Mouse (Mus musculus): ENCODE measurements around the gene Trim26.
"Not testable (repeated sequence)": the region's sequence is repeated elsewhere in the genome, so short reads cannot be mapped to it uniquely, and the experiment has no call there.

The Trim26 gene

DNA sequence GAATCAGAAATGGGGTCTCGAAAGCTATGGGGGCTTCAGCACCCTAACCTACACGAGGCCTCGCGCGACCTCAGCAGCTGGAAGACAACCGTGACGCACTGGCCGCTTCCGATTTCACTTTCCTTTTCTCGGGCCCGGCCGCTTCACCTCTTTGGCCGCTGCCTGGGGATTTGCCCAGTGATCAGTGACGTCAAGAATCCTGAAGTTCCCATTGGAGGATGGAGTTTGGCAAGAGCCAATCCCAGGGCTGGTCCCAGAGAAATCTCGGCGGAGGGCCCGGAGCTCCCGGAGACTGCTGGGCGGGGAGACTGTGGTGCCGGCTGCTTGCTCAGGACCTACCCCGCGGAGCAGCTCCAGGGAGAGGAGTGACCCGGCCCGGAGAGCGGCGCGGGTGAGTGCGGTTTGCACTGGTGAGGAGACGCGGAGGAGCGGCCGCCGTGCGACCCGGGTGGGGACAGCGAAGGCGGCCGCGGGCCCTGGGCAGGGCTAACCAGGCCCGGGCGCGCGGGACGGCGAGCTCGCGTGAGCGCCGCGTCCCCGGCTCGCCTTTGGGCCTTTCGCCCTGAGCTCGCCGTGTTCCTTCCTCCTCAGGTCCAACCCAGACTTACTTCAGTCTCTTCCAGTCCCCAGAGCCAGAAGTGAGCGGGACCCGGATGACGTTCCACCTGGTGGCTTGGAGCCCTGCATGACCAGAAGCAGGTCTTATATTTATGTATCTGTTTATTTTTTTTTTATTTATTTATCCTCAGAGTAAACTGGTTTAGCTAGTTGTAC, at the start of gene Trim26:
Trim26 (plus strand) TSS at position 261 of the 774 bp plus-strand sequence.
- DNase-seq (ENCODE audit: low read depth in 2 of 2, low spot score in 2 of 2): peak; percentile 95 to 98

DNA sequence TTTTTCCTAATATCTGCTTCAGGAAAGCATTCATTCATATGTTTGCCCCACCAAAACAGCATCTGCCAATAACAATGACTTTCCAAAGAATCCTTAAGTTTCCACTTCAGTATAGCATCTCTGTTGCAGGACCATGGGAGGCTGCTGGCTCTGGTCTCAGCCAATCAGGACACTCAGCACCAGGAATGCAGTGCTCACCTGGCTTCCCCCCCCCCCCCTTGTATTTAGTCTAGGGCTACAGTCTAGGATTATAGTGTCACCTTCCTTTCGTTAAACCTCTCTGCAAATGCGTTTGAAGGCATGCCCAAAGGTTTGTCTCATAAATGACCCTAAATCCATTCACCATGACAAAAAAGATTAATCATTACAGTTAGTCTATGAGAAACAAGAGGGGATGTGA, 48.6 kb upstream of the Trim26 start:
- DNase-seq (ENCODE audit: low read depth in 2 of 2, low spot score in 2 of 2): no peak

DNA sequence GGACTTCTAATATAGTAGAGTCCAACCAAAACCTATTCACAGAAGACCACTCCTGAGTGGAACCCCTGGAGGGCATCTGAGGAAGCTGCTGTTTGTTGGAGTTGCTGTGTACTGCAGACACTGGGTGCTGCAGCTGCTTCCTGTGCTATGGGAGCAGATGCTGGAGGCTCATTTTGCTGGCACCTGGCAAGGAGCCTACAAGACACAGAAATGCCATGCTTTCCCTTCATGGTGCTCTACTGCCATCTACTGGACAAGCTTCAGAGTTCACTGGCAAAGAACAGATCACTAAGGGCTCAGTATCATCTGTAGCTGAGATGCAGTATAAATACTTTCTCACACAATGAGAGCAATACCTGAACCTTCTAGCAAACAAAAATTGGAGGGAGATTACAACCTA, 48.1 kb upstream of the Trim26 start:
- peak; percentile 44 to 61 for DNase-seq (ENCODE audit: low read depth in 2 of 2, low spot score in 2 of 2)

DNA sequence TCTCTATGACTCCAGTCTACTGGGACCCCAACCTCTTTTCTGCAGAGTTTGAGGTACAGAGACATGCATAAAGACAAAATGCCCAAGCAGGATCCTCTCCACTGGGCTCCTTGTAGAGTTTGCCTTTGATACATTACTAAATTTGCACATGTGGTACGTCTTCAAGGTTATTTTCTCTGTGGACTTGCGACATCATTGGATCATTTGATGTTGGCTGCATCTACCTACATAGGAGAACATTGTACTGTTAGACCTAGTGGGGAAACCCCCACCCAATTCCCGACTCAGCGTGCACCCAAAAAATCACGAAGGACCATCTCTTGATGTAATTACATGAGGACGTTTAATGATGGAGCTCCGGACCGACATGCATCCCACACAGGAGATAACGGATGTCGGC, 37.4 kb upstream of the Trim26 start:
- DNase-seq (ENCODE audit: low read depth in 2 of 2, low spot score in 2 of 2): no peak

DNA sequence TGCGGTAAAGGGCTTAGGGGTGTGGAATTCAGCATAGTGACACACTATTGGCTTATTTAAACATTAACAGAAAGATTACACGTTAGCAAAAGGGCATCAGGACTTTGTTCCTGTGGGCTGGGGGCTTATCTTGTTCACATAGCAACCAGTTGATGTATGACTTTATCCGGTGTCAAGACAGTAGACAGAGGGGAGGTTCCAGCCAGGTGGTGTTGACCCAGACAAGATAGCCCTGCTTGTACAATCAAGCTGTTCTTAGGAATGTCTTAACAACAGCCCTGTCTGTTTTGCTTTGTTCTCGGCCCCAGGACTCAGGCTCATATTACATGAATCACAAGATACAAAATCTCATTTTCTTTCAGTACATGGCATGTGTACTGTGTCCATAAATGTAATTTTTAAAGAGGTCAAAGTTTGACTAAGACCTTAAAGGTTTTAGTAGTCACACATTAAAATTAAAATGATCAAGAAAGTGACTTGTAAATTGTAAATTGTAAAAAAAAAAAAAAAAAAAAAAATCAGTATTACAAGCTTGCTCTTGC, 36.9 kb upstream of the Trim26 start:
- DNase-seq (ENCODE audit: low read depth in 2 of 2, low spot score in 2 of 2): not testable (repeated sequence)

DNA sequence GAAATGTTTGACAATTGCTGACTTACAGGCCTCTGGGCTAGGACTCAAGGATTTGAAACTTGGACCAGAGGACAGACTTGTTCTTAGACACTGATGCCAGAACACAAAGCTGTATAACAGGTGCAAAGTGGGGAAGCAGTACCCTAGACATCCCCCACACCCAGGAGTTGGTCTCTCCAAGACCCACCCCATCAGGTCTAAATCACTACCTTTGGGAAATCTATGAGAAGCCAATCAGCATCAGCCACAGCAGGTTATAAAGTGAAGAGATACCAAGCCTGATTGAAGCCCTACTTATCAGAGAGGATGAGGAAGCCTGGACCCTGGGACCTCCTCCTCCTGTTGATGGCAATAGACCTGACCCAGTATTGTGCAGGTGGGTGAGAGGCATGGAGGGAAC, 25.1 kb upstream of the Trim26 start, which contains the start of gene H2-M10.6:
H2-M10.6 (plus strand) TSS at position 301 of the 400 bp plus-strand sequence.
- DNase-seq (ENCODE audit: low read depth in 2 of 2, low spot score in 2 of 2): no peak

DNA sequence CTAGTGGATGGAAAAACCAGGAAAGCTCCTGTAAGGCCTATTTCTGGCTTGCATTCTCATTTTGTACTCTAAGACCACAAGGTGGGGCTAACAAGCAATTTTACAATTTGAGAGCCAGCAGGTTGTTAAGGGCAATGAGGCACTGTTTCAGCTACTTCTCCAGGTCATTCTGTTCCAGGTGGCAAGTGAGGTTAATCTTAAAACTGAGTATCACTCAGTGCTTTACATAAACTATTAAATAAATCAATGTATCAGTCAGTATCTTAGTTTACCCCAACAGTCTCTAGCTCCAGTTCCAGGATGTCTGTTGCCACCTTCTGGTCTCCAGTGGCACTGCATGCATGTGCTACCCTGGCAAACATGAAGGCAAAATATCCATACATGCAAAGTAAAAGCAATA, 12.9 kb upstream of the Trim26 start:
- DNase-seq (ENCODE audit: low read depth in 2 of 2, low spot score in 2 of 2): peak; percentile 37 to 61

DNA sequence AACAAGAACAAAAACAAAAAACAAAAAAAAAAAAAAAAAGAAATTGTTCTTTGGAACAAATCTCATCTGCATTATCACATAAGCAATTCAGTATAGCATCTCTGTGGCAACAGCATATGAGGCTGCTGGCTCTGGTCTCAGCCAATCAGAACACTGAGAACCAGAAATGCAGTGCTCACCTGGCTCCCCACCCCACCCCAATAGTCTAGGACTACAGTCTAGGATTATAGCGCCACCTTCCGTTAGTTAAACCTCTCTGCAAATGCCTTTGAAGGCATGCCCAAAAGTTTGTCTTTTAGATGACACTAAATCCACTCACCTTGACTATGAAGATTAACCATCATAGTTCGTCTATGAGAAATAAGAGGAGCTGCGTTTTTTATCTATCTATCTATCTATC, 11.4 kb upstream of the Trim26 start:
- peak; percentile 15 to 44 for DNase-seq (ENCODE audit: low read depth in 2 of 2, low spot score in 2 of 2)

DNA sequence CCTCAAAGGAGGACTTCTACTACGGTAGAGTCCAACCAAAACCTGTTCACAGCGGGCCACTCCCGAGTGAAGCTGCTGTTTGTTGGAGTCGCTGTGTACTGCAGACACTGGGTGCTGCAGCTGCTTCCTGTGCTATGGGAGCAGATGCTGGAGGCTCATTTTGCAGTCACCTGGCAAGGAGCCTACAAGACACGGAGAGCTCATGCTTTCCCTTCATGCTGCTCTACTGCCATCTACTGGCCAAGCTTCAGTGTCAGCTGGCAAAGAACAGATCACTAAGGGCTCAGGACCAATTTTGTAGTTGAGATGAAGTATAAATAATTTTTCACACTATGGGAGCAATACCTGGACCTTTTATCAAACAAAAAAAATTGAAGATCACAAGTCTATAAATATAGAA, 10.9 kb upstream of the Trim26 start:
- peak; percentile 71 to 83 for DNase-seq (ENCODE audit: low read depth in 2 of 2, low spot score in 2 of 2)

DNA sequence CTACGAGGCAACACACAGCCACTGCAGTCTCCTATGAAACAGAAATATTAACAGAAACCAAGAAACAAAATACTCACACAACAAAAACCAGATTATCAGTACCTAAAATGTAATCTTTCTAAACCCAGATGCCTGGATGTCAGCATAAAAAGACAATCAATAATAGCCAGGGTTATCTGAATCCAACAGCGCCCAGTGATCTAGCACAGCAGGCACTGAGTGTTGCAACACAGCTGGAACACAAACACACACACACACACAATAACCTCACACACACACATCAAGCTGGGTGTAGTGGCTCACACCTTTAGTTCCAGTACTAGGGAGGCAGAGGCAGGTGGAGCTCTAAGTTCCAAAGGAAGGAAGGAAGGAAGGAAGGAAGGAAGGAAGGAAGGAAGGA, 8.4 kb upstream of the Trim26 start:
- no peak for DNase-seq (ENCODE audit: low read depth in 2 of 2, low spot score in 2 of 2)

DNA sequence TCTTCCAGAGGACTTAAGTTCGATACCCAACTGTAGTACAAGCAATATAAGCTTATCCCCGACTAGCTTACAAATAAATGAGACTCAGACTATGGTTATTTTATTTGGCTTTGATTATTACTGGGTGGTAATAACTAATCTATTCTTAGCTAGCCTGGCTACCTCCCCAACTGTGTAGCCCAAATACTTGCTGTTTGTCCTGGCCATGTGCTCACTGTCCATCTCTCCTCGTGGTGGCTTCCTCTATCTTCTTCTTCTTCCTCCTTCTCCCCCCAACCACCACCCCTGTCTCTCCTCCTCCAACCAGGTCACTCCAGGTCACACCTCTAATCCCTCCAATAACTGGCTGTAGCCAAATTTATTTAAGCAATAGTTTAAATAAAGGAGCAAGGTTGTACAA, 6.5 kb upstream of the Trim26 start:
- DNase-seq (ENCODE audit: low read depth in 2 of 2, low spot score in 2 of 2): no peak

DNA sequence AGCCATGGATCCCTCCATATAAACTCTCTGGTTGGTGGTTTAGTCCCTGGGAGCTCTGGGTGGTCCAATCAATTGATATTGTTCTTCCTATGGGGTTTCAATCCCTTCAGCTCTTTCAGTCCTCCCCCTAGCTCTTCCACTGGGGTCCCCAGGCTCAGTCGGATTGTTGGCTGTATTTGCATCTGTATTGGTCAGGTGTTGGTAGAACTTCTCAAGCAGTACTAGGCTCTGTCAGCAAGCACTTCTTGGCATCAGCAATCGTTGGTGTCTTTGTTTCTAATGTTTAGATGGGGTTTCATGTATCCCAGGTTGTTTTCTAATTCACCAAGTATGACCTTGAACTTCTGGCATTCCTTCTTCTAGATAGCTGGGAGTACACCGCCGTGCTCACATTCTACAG, 4.2 kb upstream of the Trim26 start:
- no peak for DNase-seq (ENCODE audit: low read depth in 2 of 2, low spot score in 2 of 2)

DNA sequence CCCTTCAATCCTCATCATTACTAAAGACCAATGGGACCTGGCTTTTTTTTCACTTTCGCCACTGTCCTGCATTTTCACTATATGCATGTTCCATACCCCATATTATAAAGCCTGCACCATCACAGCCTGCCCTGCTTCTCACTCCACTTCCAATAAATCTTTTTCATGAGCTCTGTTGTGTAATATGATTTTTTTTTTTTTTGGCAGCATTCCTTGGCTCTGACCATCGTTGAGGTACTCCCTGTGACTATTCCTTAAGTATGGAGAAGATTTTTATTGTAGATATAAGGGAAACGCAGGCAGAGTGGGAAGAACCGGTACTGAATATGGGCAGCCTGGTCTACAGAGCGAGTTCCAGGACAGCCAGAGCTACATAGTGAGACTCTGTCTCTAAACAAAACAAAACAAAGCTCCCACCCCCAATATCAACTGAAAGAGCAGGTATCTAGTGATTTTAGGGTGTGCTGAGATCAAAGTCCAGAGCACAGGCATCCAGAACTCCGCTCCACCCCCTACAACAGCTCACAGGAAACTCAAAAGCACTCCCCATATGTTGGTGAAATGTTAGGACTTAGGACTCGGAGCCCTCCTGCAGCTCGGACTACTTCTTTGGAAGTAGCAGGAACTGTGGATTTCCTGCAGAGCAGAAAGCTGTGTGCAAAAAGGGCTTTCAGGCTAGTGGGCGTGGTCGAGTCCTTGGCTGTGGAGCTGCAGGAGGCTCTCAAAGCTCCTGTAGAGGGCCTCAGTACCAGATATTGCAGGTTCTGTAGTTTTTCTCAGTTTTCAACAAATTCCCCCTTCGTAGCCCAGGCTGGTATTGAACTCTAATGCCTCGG, 1.1 kb upstream of the Trim26 start:
- peak; percentile 40 to 44 for DNase-seq (ENCODE audit: low read depth in 2 of 2, low spot score in 2 of 2)

DNA sequence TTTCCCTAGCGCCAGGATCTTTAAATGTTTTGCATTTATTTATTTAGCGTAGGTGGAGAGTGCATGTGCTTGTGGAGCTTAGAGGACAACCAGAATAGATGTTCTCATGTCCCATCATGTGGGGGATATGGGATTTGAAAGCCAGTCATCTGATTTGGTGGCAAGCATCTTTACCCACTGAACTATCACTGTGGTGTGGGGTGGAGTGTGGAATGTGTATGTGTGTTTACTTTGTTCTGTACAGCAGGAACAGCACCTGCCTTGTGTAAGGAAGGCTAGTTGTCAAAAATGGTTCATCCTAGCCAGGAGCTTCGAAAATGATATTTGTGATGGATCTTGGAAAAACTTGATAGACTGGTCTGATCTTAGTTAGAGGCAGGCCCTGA, 514 bp upstream of the Trim26 start:
- no peak for DNase-seq (ENCODE audit: low read depth in 2 of 2, low spot score in 2 of 2)

DNA sequence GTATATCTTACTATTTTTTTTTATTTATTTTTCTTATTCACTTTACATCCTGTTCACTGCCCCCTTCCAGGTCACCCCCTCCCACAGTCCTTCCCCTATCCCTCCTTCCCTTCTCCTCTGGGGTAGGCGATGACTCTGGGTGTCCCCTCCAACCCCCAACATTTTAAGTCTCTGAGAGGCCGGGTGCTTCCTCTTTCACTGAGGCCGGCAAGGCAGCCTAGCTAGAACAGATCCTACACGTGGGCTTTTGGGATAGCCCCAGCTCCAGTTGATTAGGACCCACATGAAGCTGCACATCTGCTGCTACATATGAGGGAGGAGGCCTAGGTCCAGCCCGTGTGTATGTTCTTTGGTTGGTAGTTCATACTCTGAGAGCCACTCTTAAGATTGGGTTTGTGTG, 2.1 kb downstream of the Trim26 start:
- DNase-seq (ENCODE audit: low read depth in 2 of 2, low spot score in 2 of 2): no peak

DNA sequence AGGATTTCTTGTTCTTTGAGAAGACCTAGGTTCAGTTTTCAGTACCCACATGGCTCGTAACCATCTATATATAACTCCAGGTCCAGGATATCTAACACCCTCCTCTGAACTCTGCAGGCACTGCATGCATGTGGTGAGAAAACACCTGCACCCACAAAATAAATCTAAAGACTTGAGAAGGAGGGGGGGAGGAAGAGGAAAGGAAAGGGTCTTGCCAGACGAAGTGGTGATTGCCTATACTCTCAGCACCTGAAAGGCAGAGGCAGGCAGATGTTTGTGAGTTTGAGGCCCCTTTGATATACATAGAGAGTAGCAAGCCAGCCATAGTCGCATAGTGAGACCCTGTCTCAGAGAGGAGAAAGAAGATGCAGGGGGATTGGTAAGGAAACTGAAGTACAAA, 3.0 kb downstream of the Trim26 start:
- no peak for DNase-seq (ENCODE audit: low read depth in 2 of 2, low spot score in 2 of 2)

DNA sequence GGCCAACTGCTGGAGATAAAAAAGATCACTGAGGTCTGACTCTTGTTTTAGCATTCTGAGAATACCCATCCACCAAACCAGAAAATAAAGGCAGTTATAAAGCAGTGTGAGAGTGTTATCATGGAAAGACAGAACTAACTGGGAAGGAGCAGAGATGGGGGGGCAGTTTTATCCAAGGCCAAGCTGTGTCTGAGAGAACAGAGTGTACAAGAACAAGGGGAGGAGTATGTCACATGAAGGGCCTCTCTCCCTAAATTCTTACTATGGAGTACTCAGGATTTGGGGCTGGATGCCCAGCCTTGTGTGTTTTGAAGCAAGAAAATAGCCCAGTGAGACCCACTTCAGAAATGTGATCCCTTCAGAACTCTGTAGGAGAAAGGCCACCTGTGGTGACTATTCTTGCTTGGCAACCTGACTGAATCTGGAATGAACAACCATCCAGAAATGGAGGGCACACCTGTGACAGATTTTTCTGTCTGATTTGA, 4.1 kb downstream of the Trim26 start:
- no peak for DNase-seq (ENCODE audit: low read depth in 2 of 2, low spot score in 2 of 2)

DNA sequence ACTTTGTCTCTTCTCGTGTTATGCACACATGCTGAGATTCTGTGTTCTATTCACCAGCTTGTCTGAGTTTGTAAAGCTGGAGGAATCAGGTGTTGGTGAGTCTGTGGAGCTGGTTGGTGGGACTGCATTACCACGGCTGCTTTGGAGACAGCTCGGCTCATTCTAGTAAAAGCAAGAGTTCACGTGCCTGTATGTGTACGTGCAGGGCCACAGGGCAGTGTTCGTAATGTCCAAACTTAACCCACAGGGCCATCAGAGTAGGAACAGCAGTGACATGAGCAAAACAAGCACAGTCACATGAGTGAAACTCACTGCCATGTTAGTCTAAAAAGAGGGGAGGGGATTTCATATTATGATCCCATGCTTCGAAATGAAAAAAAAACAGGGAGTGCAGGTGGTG, 6.8 kb downstream of the Trim26 start:
- no peak for DNase-seq (ENCODE audit: low read depth in 2 of 2, low spot score in 2 of 2)

DNA sequence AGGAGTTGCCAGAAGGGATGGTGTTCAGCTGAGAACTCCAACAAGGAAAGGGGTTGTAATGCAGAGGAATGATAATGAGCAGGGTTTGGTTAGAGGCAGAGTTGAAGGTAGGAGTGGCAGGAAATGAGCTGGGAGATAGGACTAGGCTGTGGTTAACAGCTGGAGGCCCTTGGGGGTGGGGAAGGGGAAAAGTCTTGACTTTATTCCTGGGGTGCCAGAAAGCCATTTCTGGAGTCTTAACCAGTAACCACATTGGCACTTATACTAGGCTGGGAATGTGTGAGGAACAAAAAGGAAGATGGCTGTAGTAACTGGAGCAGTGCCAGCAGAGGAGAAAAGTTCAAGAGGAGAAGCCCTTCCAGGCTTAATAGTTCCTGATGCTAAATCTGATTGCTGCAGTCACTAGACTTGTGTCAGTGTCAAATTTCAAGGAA, 7.4 kb downstream of the Trim26 start:
- no peak for DNase-seq (ENCODE audit: low read depth in 2 of 2, low spot score in 2 of 2)

DNA sequence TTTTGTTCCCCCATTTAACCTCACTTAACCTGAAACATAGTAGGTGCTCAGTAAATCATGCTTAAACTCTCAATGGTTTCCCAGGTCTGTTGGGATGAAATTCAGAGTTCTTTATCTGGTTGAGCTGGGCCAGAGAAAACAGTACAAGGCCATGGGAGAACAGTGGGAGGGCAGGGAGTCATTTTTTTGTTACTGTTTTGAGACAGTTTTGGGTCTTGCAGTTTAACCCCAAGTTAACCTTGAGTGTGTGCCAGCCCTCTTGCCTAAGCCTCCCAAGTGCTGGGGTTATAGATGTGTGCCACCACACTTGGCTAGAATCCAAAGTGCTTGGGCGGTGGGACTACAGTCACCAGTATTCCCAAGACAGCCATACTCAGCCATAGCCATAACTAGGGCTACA, 7.8 kb downstream of the Trim26 start:
- no peak for DNase-seq (ENCODE audit: low read depth in 2 of 2, low spot score in 2 of 2)

DNA sequence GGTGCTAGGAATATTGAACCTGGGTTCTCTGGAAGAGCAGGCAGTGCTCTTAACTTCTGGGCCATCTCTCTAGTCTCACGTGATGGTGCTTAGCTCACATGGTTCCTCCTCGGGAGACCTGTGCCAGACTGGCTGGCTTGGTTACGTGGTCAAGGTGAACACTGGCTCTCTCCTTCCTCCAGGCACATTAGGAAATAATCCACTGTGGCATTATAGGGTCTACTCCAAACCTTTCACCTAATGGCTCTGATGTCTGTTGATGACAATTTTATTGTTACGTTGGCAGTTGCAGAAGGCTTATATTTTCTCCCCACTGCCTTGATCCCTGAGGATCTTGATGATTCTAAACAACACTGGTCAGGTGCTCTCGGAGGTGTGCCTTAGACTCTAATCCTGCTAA, 12.0 kb downstream of the Trim26 start:
- DNase-seq (ENCODE audit: low read depth in 2 of 2, low spot score in 2 of 2): no peak

DNA sequence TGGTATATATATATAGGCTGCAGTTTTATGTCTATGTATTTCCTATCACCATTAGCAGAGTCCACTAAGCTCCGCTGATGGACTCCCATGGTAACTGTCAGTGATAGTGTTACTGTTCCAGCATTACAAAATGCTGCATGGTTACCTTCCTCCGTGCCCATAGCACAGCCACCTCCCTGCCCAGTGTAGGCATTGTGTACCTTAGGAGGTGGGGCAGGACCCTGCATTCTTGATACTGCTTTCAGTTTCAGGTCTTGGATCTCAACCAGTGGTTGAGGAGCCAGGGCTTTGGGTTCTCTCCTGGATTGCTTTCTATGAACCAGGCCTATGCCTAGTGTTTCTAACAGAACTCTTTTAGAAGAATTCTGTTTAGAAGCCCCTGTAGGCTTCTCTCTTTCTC, 13.1 kb downstream of the Trim26 start:
- no peak for DNase-seq (ENCODE audit: low read depth in 2 of 2, low spot score in 2 of 2)

Measured in CD8-positive naive resting alpha-beta T cell, adult 2 months (primary cell).